Mouse (Mus musculus): Measurements from ENCODE around the gene Sdhb.

GRCm38 (mm10) chr4:141021614-141021929 is 60.6 kb downstream of the Sdhb start:
- TF ChIP-seq SIN3A (IDR thresholded peaks at IDR 0.05; ENCODE audit: low read length) (no peak), KAT2A (conservative IDR thresholded peaks at IDR 0.05; ENCODE audit: low read depth, low read length) (no peak), POLR2A (IDR thresholded peaks at IDR 0.05; ENCODE audit: control insufficient read depth in 1 of 2, insufficient read depth in 1 of 2, low read depth in 1 of 2, low read length in 2 of 2, poor library complexity in 1 of 2) (no peak), SMC3 (IDR thresholded peaks at IDR 0.05; ENCODE audit: low read depth, low read length) (no peak), MYC (IDR thresholded peaks at IDR 0.05; ENCODE audit: low read depth, low read length) (no peak), TBP (IDR thresholded peaks at IDR 0.05; ENCODE audit: low read depth, low read length) (no peak), EP300 (IDR thresholded peaks at IDR 0.05; ENCODE audit: low read depth in 1 of 2, low read length in 2 of 2) (no peak), MEF2A (IDR thresholded peaks at IDR 0.05; ENCODE audit: extremely low read depth, insufficient replicate concordance, low read depth, low read length, poor library complexity, severe bottlenecking) (no peak), CTCF (IDR thresholded peaks at IDR 0.05 in 2 of 3, conservative IDR thresholded peaks at IDR 0.05 in 1 of 3; ENCODE audit: control insufficient read depth in 1 of 3, insufficient read depth in 1 of 3, low read depth in 2 of 3, low read length in 3 of 3, poor library complexity in 1 of 3, severe bottlenecking in 1 of 3) (no peak)
